Mouse (Mus musculus): ENCODE results near the gene Cuzd1.
A peak's percentile ranks its signal among the peaks of the same experiment; 100 is the strongest.

DNA sequence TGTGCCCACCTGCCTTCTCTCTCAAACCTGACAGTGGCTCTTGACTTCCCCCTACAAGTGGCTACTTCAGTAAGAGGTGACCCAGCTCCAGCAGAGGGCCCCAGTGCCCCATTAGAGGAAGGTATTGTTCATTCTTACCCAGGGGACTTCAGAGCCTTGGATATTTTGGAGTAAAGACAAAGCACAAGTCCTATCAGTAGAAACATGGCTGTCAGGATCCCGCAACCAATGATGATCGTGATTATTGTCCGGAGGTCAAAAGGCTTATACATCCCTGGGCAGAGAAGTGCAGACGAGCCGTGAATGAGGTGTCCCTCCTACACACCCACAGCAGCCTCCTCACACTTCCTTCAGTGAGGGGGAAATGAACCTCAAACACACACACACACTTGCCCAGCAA lies 5.0 kb upstream of the Cuzd1 start:
- TF ChIP-seq CTCF (IDR thresholded peaks at IDR 0.05) = peak; percentile 15
- TF ChIP-seq EP300 (IDR thresholded peaks at IDR 0.05) = no peak

Data from lung, postnatal 0 days (tissue).